Mouse (Mus musculus): Measurements from ENCODE around the gene Mxra7. TPM values are rescaled to one million over a fixed set of nuclear protein-coding genes. Genes with fewer than 3 reads are reported as not detected.
A peak's percentile ranks its signal among the peaks of the same experiment; 100 is the strongest.
"Not testable (repeated sequence)": the region's sequence is repeated elsewhere in the genome, so short reads cannot be mapped to it uniquely, and the experiment has no call there.

The Mxra7 gene
- polyA plus RNA-seq, 1 experiment from 2014 or later: 25.7 TPM

DNA sequence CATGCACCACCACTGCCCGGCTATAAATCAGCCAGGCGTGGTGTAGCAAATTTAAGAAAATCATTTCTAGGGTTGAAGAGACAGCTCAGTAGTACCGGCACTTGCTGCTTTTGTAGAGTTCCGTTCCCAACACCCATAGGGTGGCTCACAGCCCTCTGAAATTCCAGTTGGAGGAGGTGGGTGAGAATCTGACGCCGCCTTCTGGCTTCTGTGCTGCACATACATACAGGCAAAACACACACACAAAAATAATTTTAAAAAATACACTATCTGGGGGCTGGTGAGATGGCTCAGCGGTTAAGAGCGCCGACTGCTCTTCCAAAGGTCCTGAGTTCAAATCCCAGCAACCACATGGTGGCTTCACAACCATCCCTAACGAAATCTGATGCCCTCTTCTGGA is 4.0 kb downstream of the Mxra7 start:
- H3K27me3 ChIP-seq (replicated peaks); ATAC-seq (ENCODE audit: insufficient read depth, low FRiP score, low read depth); H3K4me2 ChIP-seq; H3K36me3 ChIP-seq; H3K9ac ChIP-seq; H3K27ac ChIP-seq; H3K9me3 ChIP-seq; H3K4me3 ChIP-seq (replicated peaks): not testable (repeated sequence)
- peaks cover 36% of the 10 kb centered on the region for H3K4me1 ChIP-seq
- 95% methylated on average over 10 of the region's 10 CpGs for WGBS

DNA sequence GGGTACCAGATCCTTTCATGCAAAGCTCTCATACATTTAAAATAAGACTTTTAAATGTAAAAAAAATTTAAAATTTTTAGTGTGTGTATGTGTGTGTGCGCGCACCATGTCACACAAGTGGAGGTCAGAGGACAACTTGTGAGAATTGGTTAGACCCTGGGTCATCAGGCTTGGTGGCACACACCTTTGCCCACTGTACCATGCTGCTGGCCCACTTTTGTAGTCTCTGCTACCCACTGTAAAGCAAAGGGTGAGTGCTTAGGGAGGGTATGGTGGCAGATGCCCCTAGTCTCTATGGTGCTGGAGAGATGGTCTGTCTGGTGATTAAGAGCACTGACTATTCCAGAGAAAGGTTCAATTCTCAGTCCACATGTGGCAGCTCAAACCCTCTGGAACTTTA is 4.6 kb downstream of the Mxra7 start:
- H3K9ac ChIP-seq: no peak overlapping the region
- no peak for ATAC-seq (ENCODE audit: insufficient read depth, low FRiP score, low read depth)
- H3K27ac ChIP-seq: no peak overlapping the region
- 98% methylated on average over 2 of the region's 2 CpGs for WGBS
- no peaks in the 10 kb centered on the region for H3K36me3 ChIP-seq
- H3K9me3 ChIP-seq: no peaks in the 10 kb centered on the region
- H3K27me3 ChIP-seq (replicated peaks): no peaks in the 10 kb centered on the region
- peaks cover 40% of the 10 kb centered on the region for H3K4me1 ChIP-seq
- H3K4me2 ChIP-seq: no peak overlapping the region
- no peak overlapping the region for H3K4me3 ChIP-seq (replicated peaks)

DNA sequence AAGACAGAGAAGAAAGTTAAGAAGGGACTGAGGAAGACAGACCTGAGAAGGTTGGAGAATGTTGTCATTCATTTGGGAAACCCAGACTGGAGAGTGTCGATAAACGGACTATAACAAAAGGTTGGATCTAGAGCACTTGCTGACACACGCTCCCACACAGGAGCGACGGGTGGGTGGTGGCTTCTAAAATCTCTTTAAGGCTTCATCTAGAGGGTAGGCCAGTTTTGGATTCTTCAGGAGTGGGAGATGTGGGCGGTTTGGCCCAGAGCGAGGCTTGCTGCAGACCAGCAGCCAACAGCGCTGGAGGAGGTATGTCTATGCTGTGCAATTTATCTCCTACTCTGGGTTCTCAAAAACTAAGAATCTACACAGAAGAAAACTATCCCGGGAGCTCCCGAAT is 5.2 kb downstream of the Mxra7 start:
- H3K27ac ChIP-seq: no peak overlapping the region
- no peak overlapping the region for H3K4me2 ChIP-seq
- H3K36me3 ChIP-seq: no peaks in the 10 kb centered on the region
- no peaks in the 10 kb centered on the region for H3K27me3 ChIP-seq (replicated peaks)
- H3K4me1 ChIP-seq: peaks cover 36% of the 10 kb centered on the region; the same call in 1 of the 2 replicates
- WGBS: 75% methylated on average over 10 of the region's 10 CpGs
- no peak overlapping the region for H3K9ac ChIP-seq
- ATAC-seq (ENCODE audit: insufficient read depth, low FRiP score, low read depth): no peak
- H3K9me3 ChIP-seq: no peaks in the 10 kb centered on the region
- H3K4me3 ChIP-seq (replicated peaks): no peak overlapping the region

DNA sequence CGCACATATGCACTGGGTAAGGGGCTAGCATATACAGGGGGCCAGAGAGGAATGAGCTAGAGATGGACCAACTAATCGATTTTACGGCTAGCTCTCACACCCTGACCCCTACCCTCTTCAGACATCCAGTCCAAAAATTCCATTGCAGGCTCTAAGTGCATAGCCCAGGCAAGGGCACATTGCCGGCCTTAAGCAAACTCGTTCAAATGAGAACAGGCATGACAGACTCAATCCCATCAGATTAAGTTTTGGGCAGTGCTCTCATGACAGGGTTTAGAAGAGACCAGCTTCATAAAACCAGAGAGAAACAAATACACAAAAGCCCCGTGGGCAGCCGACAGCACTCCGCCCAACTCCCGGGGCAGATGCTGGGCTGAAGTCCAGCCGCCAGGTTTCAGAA is 5.6 kb downstream of the Mxra7 start:
- H3K4me2 ChIP-seq: no peak overlapping the region
- 53% methylated on average over 10 of the region's 10 CpGs for WGBS
- H3K36me3 ChIP-seq: no peaks in the 10 kb centered on the region
- H3K9ac ChIP-seq: no peak overlapping the region
- H3K27ac ChIP-seq: no peak overlapping the region
- no peaks in the 10 kb centered on the region for H3K9me3 ChIP-seq
- no peak overlapping the region for H3K4me3 ChIP-seq (replicated peaks)
- peaks cover 32% of the 10 kb centered on the region; the same call in 1 of the 2 replicates for H3K4me1 ChIP-seq
- ATAC-seq (ENCODE audit: insufficient read depth, low FRiP score, low read depth): no peak
- no peaks in the 10 kb centered on the region for H3K27me3 ChIP-seq (replicated peaks)

DNA sequence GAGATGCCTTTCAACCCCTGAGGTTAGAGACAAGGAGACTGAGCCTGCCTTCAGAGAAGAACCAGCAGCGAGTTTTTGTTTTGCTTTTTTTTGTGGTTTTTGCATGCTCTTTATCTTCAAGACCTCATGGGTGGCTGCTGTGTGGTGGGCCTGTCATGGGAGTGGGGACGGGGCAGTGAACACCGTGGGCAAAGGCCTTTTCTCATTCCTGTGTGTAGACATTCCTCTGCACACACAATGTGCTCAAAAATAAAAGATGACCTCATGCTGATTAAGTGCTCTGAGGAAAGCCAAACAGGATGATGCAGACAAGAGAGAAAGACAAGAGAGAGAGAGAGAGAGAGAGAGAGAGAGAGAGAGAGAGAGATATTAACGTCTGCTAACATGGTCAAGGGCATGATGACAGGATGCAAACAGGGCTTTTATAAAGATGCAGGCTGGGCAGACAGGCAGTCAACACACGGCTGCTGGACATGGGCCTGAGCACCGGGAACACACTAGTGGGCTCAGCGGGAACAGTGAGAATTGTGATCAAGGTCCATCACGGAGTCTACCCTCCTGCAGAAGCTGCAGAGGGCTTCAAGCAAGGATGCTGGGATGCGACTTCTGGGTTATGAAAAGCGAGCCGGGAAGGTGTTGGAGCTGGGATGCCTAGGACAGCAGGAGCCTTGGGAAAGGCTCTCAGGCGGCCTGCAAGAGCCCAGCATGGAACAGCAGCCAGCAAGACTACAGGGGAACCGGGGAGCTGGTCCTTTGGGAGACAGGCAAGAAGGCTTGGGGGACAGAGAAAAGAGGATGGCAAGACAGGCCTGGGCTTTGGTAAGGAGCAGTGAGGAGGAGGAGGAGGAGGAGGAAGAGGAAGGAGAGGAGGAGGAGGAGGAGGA is 6.5 kb downstream of the Mxra7 start:
- no peak overlapping the region for H3K27ac ChIP-seq
- whole genome bisulfite sequencing: 66% methylated on average over 13 of the region's 13 CpGs
- no peaks in the 10 kb centered on the region for H3K36me3 ChIP-seq
- no peaks in the 10 kb centered on the region for H3K9me3 ChIP-seq
- H3K27me3 ChIP-seq (replicated peaks): no peaks in the 10 kb centered on the region
- no peak for ATAC-seq (ENCODE audit: insufficient read depth, low FRiP score, low read depth)
- H3K4me1 ChIP-seq: peaks cover 24% of the 10 kb centered on the region; the same call in 1 of the 2 replicates
- no peak overlapping the region for H3K4me3 ChIP-seq (replicated peaks)
- H3K4me2 ChIP-seq: no peak overlapping the region
- no peak overlapping the region for H3K9ac ChIP-seq

DNA sequence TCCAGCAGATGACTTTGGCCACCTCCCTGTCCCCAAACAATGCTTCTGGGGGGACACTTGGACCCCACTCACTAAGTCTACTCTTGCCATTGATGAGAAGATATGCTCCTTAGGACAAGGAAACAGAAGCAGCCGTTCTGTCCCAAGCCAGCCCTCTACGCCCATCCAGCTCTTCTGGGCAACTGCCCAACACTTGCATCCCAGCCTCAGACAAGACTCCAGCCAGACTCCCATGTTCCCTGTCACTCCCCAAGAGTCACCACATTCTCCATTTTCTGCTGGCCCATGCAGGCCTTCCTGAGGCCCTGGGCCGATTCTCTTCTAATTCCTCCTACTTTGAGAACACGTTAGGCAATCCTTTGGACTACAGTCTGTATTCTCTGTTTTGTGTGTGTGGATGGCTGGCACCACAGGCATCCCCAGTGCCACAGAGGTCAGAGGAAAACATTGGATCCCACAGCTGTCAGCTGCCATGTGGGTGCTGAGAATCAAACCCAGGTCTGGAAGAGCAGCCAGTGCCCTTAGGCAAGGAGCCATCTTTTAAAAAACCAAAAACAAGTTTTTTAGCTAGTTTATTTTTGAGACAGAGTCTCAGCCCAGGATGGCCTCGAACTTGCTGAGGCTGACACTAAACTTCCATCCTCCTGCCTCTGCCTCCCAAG is 7.8 kb downstream of the Mxra7 start:
- H3K4me2 ChIP-seq: no peak overlapping the region
- peaks cover 21% of the 10 kb centered on the region; the same call in 1 of the 2 replicates for H3K4me1 ChIP-seq
- H3K36me3 ChIP-seq: no peaks in the 10 kb centered on the region
- H3K27ac ChIP-seq: no peak overlapping the region
- no peak for ATAC-seq (ENCODE audit: insufficient read depth, low FRiP score, low read depth)
- WGBS: 72% methylated on average over 5 of the region's 5 CpGs
- H3K9me3 ChIP-seq: no peaks in the 10 kb centered on the region
- no peak overlapping the region for H3K9ac ChIP-seq
- no peaks in the 10 kb centered on the region for H3K27me3 ChIP-seq (replicated peaks)
- no peak overlapping the region for H3K4me3 ChIP-seq (replicated peaks)

DNA sequence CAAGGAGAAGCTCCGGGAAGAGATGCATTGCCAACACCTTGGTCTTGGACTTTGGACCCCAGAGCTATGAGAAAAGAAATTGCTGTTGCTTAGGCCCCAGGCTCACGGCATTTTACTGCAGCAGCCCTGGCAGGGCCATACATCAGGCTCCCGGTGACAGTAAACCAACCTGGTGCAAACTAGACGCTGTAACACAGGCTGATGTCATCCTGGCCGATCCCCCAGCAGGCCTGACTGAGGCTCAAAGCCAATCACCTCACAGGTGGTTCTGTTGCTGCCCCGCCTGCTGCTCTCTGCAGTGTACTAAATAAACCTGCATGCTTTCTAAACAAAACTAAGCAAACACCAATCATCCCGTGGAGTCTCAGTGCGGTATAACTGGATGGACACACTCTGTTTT is 9.1 kb downstream of the Mxra7 start:
- no peak overlapping the region for H3K27ac ChIP-seq
- no peak for ATAC-seq (ENCODE audit: insufficient read depth, low FRiP score, low read depth)
- 38% methylated on average over 8 of the region's 8 CpGs for WGBS
- H3K9me3 ChIP-seq: no peaks in the 10 kb centered on the region
- H3K9ac ChIP-seq: no peak overlapping the region
- no peak overlapping the region for H3K4me3 ChIP-seq (replicated peaks)
- H3K27me3 ChIP-seq (replicated peaks): no peaks in the 10 kb centered on the region
- no peak overlapping the region for H3K4me2 ChIP-seq
- peaks cover 35% of the 10 kb centered on the region for H3K4me1 ChIP-seq
- no peaks in the 10 kb centered on the region for H3K36me3 ChIP-seq

DNA sequence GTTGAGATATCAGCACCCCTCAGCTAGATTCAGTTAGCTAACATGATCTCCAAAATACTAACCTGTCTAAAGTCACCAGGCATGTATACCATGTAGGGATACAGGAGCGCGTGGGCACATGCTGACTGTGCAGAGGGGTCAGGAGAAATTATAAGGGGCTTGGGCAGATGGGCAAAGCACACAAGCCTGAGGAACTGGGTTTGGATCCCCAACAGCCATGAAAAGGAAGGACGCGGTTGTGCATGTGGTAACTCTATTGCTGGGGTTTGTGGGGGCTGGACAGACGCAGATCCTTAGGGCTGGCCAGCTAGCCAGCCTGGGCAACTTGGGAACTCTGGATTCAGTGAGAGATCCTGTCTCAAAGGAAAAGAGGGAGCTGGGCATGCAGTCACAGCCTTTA is 10.3 kb downstream of the Mxra7 start:
- H3K9me3 ChIP-seq: no peaks in the 10 kb centered on the region
- peaks cover 46% of the 10 kb centered on the region for H3K4me1 ChIP-seq

DNA sequence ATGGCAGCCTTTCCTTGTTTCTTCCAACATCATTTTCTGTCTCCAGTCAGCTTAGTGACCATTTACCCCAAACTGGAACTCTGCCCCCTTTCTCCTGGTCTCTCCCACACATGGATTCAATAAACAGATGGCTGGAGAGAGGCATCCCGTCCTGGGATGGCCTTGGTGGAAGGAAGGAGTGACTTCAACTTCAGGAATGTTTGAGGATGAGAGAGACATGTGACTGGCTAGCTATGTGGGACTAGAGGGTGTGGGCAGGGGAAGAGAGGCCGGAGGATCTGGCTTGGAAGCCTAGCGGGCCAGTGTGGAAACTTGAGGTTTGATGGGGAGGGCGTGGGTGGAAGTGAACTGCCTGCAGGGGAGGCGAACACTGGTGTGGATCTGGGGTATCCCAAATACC is 11.1 kb downstream of the Mxra7 start:
- Histone ChIP-seq H3K27ac (no peak overlapping the region), H3K4me2 (no peak overlapping the region), H3K9ac (no peak overlapping the region), H3K4me1 (peaks cover 51% of the 10 kb centered on the region), H3K4me3 (replicated peaks) (no peak overlapping the region), H3K9me3 (no peaks in the 10 kb centered on the region), H3K36me3 (no peaks in the 10 kb centered on the region), H3K27me3 (replicated peaks) (no peaks in the 10 kb centered on the region)
- ATAC-seq (ENCODE audit: insufficient read depth, low FRiP score, low read depth): no peak
- 71% methylated on average over 5 of the region's 5 CpGs for WGBS

More for the DNA sequence above, 10.3 kb downstream of the Mxra7 start:
- no peaks in the 10 kb centered on the region for H3K36me3 ChIP-seq
- H3K4me3 ChIP-seq (replicated peaks): no peak overlapping the region
- H3K4me2 ChIP-seq: no peak overlapping the region
- H3K27ac ChIP-seq: no peak overlapping the region
- WGBS: 94% methylated on average over 5 of the region's 5 CpGs
- no peak for ATAC-seq (ENCODE audit: insufficient read depth, low FRiP score, low read depth)
- H3K9ac ChIP-seq: no peak overlapping the region
- no peaks in the 10 kb centered on the region for H3K27me3 ChIP-seq (replicated peaks)

DNA sequence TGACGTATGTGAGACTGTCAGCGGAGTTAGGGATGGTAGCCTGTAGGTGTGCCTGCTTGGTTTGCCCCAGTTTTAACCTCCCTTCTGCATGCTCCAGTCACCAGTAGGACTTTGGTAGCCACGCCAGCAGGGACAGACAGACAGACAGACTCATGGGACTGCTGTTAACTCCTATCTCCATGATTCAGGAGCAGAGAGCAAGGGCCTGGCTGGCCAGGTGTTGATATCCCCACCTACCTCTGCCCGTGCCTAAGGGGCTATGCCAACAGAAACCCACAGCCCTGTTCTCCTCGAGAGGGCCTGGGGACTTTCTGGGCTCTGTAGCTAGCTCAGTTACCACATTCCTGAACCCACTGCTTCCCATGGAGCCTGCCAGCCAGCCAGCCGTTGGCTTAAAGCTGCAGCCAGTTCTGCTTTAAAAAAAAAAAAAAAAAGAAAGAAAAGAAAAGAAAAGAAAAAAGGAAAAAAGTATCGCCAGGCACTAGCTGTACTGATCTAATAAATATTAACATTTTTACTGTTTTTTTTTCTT is 12.9 kb downstream of the Mxra7 start:
- no peak for ATAC-seq (ENCODE audit: insufficient read depth, low FRiP score, low read depth)
- H3K27ac ChIP-seq: peak overlapping the region; percentile 92
- no peaks in the 10 kb centered on the region for H3K27me3 ChIP-seq (replicated peaks)
- no peaks in the 10 kb centered on the region for H3K36me3 ChIP-seq
- no peaks in the 10 kb centered on the region for H3K9me3 ChIP-seq
- 33% methylated on average over 7 of the region's 7 CpGs for WGBS
- peak overlapping the region; percentile 25; the same call in 1 of the 2 replicates for H3K4me2 ChIP-seq
- no peak overlapping the region for H3K4me3 ChIP-seq (replicated peaks)
- H3K9ac ChIP-seq: no peak overlapping the region
- peaks cover 55% of the 10 kb centered on the region for H3K4me1 ChIP-seq

DNA sequence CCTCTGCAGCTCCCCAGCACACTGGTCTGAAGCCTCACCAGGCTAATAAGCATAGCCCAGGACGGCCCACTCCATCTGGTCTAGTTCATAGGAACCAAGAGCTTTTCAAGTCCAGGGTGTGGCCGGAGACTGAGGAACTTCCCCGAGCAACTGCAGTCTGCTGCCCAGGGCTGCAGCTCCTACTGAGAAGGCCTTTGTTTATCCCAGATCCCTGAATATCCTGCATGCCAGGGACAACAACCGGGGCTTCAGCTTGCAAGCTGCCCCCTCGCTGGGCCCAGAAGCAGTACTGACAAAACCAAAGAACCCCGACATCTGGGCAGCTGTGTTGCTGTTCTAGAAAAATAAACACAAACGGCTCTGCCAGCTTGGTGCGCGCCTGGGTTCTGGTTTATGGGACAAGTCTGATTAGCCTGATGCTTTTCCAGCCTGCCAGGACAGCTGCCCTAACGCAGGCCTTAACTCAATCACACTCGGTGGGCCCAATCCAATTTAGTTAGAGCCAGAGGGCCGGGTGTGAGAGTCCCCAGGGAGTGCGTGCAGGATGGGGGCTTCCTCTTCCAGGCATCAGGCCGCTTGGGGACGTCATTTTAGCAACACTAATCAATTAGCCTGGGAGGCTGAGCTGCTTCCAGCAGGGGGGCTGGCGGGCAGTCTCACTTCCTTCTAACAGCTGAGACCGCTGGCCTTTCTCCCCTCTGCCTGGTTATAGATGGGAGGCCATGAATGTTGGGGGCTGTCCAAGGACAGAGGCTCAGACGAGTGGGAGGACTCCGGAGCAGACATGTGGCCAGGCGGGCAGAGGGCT is 13.6 kb downstream of the Mxra7 start:
- peak overlapping the region; percentile 25; the same call in 1 of the 2 replicates for H3K4me2 ChIP-seq
- H3K27ac ChIP-seq: peak overlapping the region; percentile 92
- no peaks in the 10 kb centered on the region for H3K36me3 ChIP-seq
- WGBS: 22% methylated on average over 20 of the region's 20 CpGs
- no peaks in the 10 kb centered on the region for H3K27me3 ChIP-seq (replicated peaks)
- H3K9ac ChIP-seq: no peak overlapping the region
- ATAC-seq (ENCODE audit: insufficient read depth, low FRiP score, low read depth): peak; percentile 36
- no peak overlapping the region for H3K4me3 ChIP-seq (replicated peaks)
- no peaks in the 10 kb centered on the region for H3K9me3 ChIP-seq
- peaks cover 52% of the 10 kb centered on the region for H3K4me1 ChIP-seq
